Mouse (Mus musculus) limb, embryonic 14.5 days (tissue): Measurements from ENCODE around the gene Bzw2. TPM values are rescaled to one million over a fixed set of nuclear protein-coding genes. Genes with fewer than 3 reads are reported as not detected.

Experiments used
- ATAC-seq: fragments of 200-750 bp; cut with Nextera tagmentation; 2 replicates; pipeline ENCODE4 v1.8.0; 2017; ENCODE audit warnings: low read depth, moderate number of reproducible peaks, moderate TSS enrichment; ENCODE audit not compliant: low FRiP score
- DNase-seq: peaks from one replicate; pipeline ENCODE4 v3.0.0-alpha.2; 2015; ENCODE audit warnings: low spot score
- H3K27ac ChIP-seq: fragments of 300-500 bp; sonication (generic); replicated peaks from 2 replicates; pipeline ENCODE4 v1.5.1; 2014; ENCODE audit warnings: low read depth, mild to moderate bottlenecking, low read length, moderate library complexity, mixed read lengths
- H3K27me3 ChIP-seq: fragments of 300-500 bp; sonication (generic); 2 replicates; pipeline ENCODE4 v1.6.1; 2014; ENCODE audit warnings: low read length, mixed read lengths; ENCODE audit not compliant: control insufficient read depth, insufficient read depth
- H3K36me3 ChIP-seq: fragments of 300-500 bp; sonication (generic); 2 replicates; pipeline ENCODE4 v1.6.1; 2014; ENCODE audit warnings: mild to moderate bottlenecking, low read length, moderate library complexity, mixed read lengths; ENCODE audit not compliant: control insufficient read depth, insufficient read depth
- H3K4me1 ChIP-seq: fragments of 300-500 bp; sonication (generic); 2 replicates; pipeline ENCODE4 v1.6.1; 2014; ENCODE audit warnings: antibody characterized with exemption, low read length, mixed read lengths; ENCODE audit not compliant: control insufficient read depth, insufficient read depth
- H3K4me2 ChIP-seq: fragments of 300-500 bp; sonication (generic); replicated peaks from 2 replicates; pipeline ENCODE4 v1.6.1; 2014; ENCODE audit warnings: low read depth, mild to moderate bottlenecking, low read length, moderate library complexity; ENCODE audit not compliant: severe bottlenecking
- H3K4me3 ChIP-seq: fragments of 300-500 bp; sonication (generic); replicated peaks from 2 replicates; pipeline ENCODE4 v1.5.1; 2014; ENCODE audit warnings: low read length
- H3K9ac ChIP-seq: fragments of 300-500 bp; sonication (generic); 2 replicates; pipeline ENCODE4 v1.6.1; 2014; ENCODE audit warnings: mild to moderate bottlenecking, low read depth, low read length, moderate library complexity; ENCODE audit not compliant: severe bottlenecking
- H3K9me3 ChIP-seq: fragments of 300-500 bp; sonication (generic); 2 replicates; pipeline ENCODE4 v1.6.1; 2016; ENCODE audit warnings: low read length; ENCODE audit not compliant: control insufficient read depth
- POLR2A ChIP-seq: fragments of 200-500 bp; IDR thresholded peaks from 2 replicates; pipeline ENCODE4 v1.8.0; 2012; ENCODE audit warnings: inconsistent platforms, mild to moderate bottlenecking, moderate library complexity, borderline replicate concordance; ENCODE audit not compliant: insufficient read depth, insufficient read length; ENCODE audit errors: extremely low read depth
- WGBS: fragments of 180-500 bp; shearing (Covaris S2); extraction: QIAGEN DNeasy Blood & Tissue Kit; methylation state at CpG from one replicate; pipeline ENCODE4 v1.1.7; 2014; 5-methylcytosine and 5-hydroxymethylcytosine counted together
- polyA plus RNA-seq, 2 experiments: library from polyadenylated mRNA; depleted of rRNA in 1 of 2; stranded (reverse) in 1 of 2; unstranded in 1 of 2; fragments of >200 nt; fragmentation: Nextera tagmentation in 1 of 2; extraction: Ambion mirVana in 1 of 2; gene quantifications; 2 replicates each; pipeline versions ENCODE4 v1.2.1 to v1.2.3; 2012 to 2014

The Bzw2 gene
- polyA plus RNA-seq, 2 experiments: 112 to 183 TPM

DNA sequence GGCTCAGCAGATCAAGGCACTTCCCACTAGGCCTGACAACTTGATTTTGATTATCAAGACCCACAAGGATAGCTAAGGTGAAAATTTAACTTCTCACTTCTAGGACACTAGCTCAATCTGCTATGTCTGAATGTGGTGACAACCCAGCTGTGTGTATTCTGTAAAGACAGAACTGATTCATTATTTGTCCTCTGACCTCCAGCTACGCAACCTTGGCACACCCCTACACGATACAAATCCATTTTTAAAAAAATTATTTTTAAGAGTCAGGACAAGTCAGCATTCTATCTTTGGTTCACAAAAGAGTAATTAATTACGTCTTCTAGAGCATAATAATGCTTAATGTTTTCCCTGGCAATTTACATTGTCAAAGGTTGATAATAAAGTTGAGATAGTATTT, 31.7 kb upstream of the Bzw2 start:
- peaks cover 76% of the 10 kb centered on the region for H3K36me3 ChIP-seq
- no peak for TF ChIP-seq POLR2A
- H3K4me3 ChIP-seq: no peak overlapping the region
- no peak overlapping the region for H3K9ac ChIP-seq
- 95% methylated on average over 3 of the region's 3 CpGs for WGBS
- no peak overlapping the region for H3K27ac ChIP-seq
- H3K27me3 ChIP-seq: no peaks in the 10 kb centered on the region
- no peaks in the 10 kb centered on the region for H3K4me1 ChIP-seq
- H3K9me3 ChIP-seq: no peaks in the 10 kb centered on the region
- no peak for ATAC-seq
- DNase-seq: no peak
- no peak overlapping the region for H3K4me2 ChIP-seq

DNA sequence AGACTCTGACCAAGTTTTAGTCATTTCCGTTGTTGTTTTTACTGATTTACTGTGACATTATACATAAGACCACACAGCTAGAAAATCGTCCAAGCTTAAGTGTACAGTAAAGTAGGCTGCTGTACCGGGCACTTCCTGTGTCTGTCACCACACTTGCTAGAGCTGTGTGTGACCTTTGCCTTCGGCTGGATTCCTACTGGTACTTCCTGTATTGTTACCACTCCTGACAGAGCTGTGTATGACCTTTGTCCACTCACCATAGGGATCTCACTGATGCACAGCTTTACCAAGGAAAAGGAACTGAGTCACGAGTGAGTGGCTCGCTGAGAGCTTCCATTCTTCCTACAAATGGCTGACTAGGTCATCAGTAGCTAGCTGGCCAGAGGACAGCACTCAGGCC, 29.2 kb upstream of the Bzw2 start:
- H3K27ac ChIP-seq: no peak overlapping the region
- no peaks in the 10 kb centered on the region for H3K9me3 ChIP-seq
- H3K4me1 ChIP-seq: no peaks in the 10 kb centered on the region
- peaks cover 77% of the 10 kb centered on the region for H3K36me3 ChIP-seq
- 79% methylated on average over 6 of the region's 6 CpGs for WGBS
- H3K27me3 ChIP-seq: no peaks in the 10 kb centered on the region
- DNase-seq (no peak), ATAC-seq (no peak)
- no peak for TF ChIP-seq POLR2A
- H3K4me3 ChIP-seq: no peak overlapping the region
- H3K4me2 ChIP-seq: no peak overlapping the region
- no peak overlapping the region for H3K9ac ChIP-seq

DNA sequence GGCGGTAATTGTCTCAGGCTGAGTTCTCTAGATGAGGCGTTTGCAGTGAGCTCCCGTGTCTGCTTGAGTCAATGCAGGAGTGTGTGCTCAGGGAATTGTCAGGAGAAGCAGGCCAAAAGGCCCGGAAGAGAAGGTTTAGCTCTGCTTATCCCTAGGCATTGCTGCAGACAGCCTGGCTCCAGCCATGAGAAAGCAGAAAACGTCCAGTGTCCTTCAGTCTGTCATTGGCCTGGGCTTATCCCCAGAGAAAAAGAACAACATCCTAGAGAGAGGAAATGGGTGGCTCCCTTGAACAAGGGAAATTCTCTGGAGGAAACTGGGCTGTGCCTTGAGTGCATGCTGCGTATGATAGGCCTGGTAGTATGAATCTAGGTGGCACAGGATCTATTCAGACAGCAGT, 24.7 kb upstream of the Bzw2 start:
- H3K27me3 ChIP-seq: no peaks in the 10 kb centered on the region
- no peak overlapping the region for H3K4me2 ChIP-seq
- H3K27ac ChIP-seq: no peak overlapping the region
- DNase-seq (no peak), ATAC-seq (no peak)
- TF ChIP-seq POLR2A: no peak
- no peaks in the 10 kb centered on the region for H3K9me3 ChIP-seq
- 75% methylated on average over 6 of the region's 6 CpGs for WGBS
- no peak overlapping the region for H3K9ac ChIP-seq
- peaks cover 52% of the 10 kb centered on the region for H3K36me3 ChIP-seq
- H3K4me1 ChIP-seq: no peaks in the 10 kb centered on the region
- no peak overlapping the region for H3K4me3 ChIP-seq

GRCm38 (mm10) chr12:36177227-36177626, 19.3 kb upstream of the Bzw2 start:
- ATAC-seq (no peak), DNase-seq (no peak)
- H3K4me3 ChIP-seq: no peak overlapping the region
- H3K9me3 ChIP-seq: no peaks in the 10 kb centered on the region
- no peak overlapping the region for H3K27ac ChIP-seq
- H3K9ac ChIP-seq: no peak overlapping the region
- no peaks in the 10 kb centered on the region for H3K27me3 ChIP-seq
- H3K4me1 ChIP-seq: no peaks in the 10 kb centered on the region
- TF ChIP-seq POLR2A: no peak
- WGBS: 90% methylated on average over 5 of the region's 5 CpGs
- H3K4me2 ChIP-seq: no peak overlapping the region
- H3K36me3 ChIP-seq: peaks cover 62% of the 10 kb centered on the region

- Histone ChIP-seq H3K4me1 (peaks cover 6% of the 10 kb centered on the region; the same call in 1 of the 2 replicates), H3K4me2 (no peak overlapping the region), H3K36me3 (peaks cover 8% of the 10 kb centered on the region), H3K9ac (no peak overlapping the region; the same call in 1 of the 2 replicates), H3K9me3 (no peaks in the 10 kb centered on the region), H3K27me3 (no peaks in the 10 kb centered on the region), H3K4me3 (no peak overlapping the region), H3K27ac (no peak overlapping the region)
- TF ChIP-seq POLR2A: no peak
- DNase-seq: no peak
- WGBS: 50% methylated on average over 1 of the region's 1 CpGs
- ATAC-seq: no peak
These were observed 7.4 kb upstream of the Bzw2 start for GRCm38 (mm10) chr12:36165299-36165698.
